Mouse (Mus musculus) CH12.LX (cell line): ENCODE measurements around the gene Spats2. TPM values are rescaled to one million over a fixed set of nuclear protein-coding genes. Genes with fewer than 3 reads are reported as not detected.

Experiments
- DNase-seq: peaks from one replicate; pipeline ENCODE4 v3.0.0-alpha.2; 2013; ENCODE audit errors: extremely low read depth
- H3K27ac ChIP-seq: 2 replicates; pipeline ENCODE4 v1.5.1; 2012; ENCODE audit warnings: low read depth, mild to moderate bottlenecking, control low read depth, moderate library complexity; ENCODE audit not compliant: insufficient read depth
- H3K27me3 ChIP-seq: replicated peaks from 2 replicates; pipeline ENCODE3; 2012; ENCODE audit warnings: inconsistent platforms
- H3K36me3 ChIP-seq, 2 experiments: replicated peaks in 1 of 2; 2 replicates each; pipeline versions ENCODE3 to v1.6.1; 2012; ENCODE audit warnings: inconsistent platforms in 1 of 2, low read length in 1 of 2, mild to moderate bottlenecking in 1 of 2, mixed read lengths in 1 of 2, moderate library complexity in 1 of 2; ENCODE audit not compliant: control insufficient read depth in 1 of 2, insufficient read depth in 1 of 2
- H3K4me1 ChIP-seq, 2 experiments: 2 replicates each; pipeline ENCODE4 v1.6.1; 2012; ENCODE audit warnings: inconsistent platforms in 1 of 2, moderate library complexity in 1 of 2; ENCODE audit not compliant: insufficient read depth in 2 of 2, control insufficient read depth in 1 of 2
- H3K4me2 ChIP-seq: 2 replicates; pipeline ENCODE4 v1.6.1; 2012; ENCODE audit warnings: low read depth, mild to moderate bottlenecking, control low read depth; ENCODE audit not compliant: poor library complexity, insufficient read depth, severe bottlenecking
- H3K4me3 ChIP-seq, 3 experiments: fragments of 150-350 bp in 1 of 3; sonication (generic) in 1 of 3; replicated peaks in 1 of 3; 2 replicates each; pipeline versions ENCODE3 to v1.5.1; 2011 to 2012; ENCODE audit warnings: low read depth in 2 of 3, low read length in 2 of 3, mild to moderate bottlenecking in 2 of 3, moderate library complexity in 2 of 3, control low read depth in 1 of 3, improper control_type of control experiment in 1 of 3, inconsistent platforms in 1 of 3, mixed read lengths in 1 of 3; ENCODE audit not compliant: poor library complexity in 1 of 3
- H3K79me2 ChIP-seq: replicated peaks from 2 replicates; pipeline ENCODE4 v1.6.1; 2012; ENCODE audit warnings: mild to moderate bottlenecking, moderate library complexity; ENCODE audit not compliant: control insufficient read depth, poor library complexity, insufficient read depth, severe bottlenecking; ENCODE audit errors: extremely low read depth
- H3K9ac ChIP-seq: 2 replicates; pipeline ENCODE4 v1.6.1; 2012; ENCODE audit warnings: low read depth, mild to moderate bottlenecking, control low read depth, moderate library complexity; ENCODE audit not compliant: insufficient read depth
- H3K9me3 ChIP-seq: replicated peaks from 2 replicates; pipeline ENCODE3; 2012; ENCODE audit warnings: low read length, inconsistent platforms, mixed read lengths
- BHLHE40 ChIP-seq: IDR thresholded peaks from 2 replicates; pipeline ENCODE4 v1.6.1; 2011; ENCODE audit warnings: mild to moderate bottlenecking, low read depth, low read length, improper control_type of control experiment
- CHD2 ChIP-seq: IDR thresholded peaks from 2 replicates; pipeline ENCODE4 v1.6.1; 2011; ENCODE audit warnings: low read length, improper control_type of control experiment
- CTCF ChIP-seq, 2 experiments: IDR thresholded peaks in 1 of 2; conservative IDR thresholded peaks in 1 of 2; 2 replicates each; pipeline ENCODE4 v1.5.1; 2011 to 2012; ENCODE audit warnings: low read depth in 2 of 2, low read length in 2 of 2, improper control_type of control experiment in 1 of 2, inconsistent platforms in 1 of 2, mild to moderate bottlenecking in 1 of 2, moderate library complexity in 1 of 2
- E2F4 ChIP-seq: IDR thresholded peaks from 2 replicates; pipeline ENCODE4 v1.6.1; 2011; ENCODE audit warnings: low read depth, low read length, improper control_type of control experiment; ENCODE audit not compliant: insufficient replicate concordance
- ETS1 ChIP-seq: conservative IDR thresholded peaks from 2 replicates; pipeline ENCODE4 v1.6.1; 2012; ENCODE audit warnings: low read depth, mild to moderate bottlenecking, inconsistent platforms, low read length, improper control_type of control experiment, moderate library complexity
- HCFC1 ChIP-seq: IDR thresholded peaks from 2 replicates; pipeline ENCODE4 v1.6.1; 2012; ENCODE audit warnings: low read depth, mild to moderate bottlenecking, inconsistent platforms, low read length, improper control_type of control experiment
- JUN ChIP-seq: IDR thresholded peaks from 2 replicates; pipeline ENCODE4 v1.6.1; 2011; ENCODE audit warnings: low read depth, mild to moderate bottlenecking, low read length, improper control_type of control experiment, moderate library complexity; ENCODE audit not compliant: insufficient read depth
- MAZ ChIP-seq: IDR thresholded peaks from 2 replicates; pipeline ENCODE4 v1.6.1; 2012; ENCODE audit warnings: low read depth, mild to moderate bottlenecking, inconsistent platforms, low read length, improper control_type of control experiment, moderate library complexity
- MEF2A ChIP-seq: IDR thresholded peaks from 2 replicates; pipeline ENCODE4 v1.6.1; 2014; ENCODE audit warnings: low read depth, mild to moderate bottlenecking, inconsistent platforms, low read length, improper control_type of control experiment, borderline replicate concordance
- MYC ChIP-seq: IDR thresholded peaks from 2 replicates; pipeline ENCODE4 v1.6.1; 2011; ENCODE audit warnings: low read depth, mild to moderate bottlenecking, improper control_type of control experiment, low read length
- NRF1 ChIP-seq: IDR thresholded peaks from 2 replicates; pipeline ENCODE4 v1.6.1; 2014; ENCODE audit warnings: low read depth, mild to moderate bottlenecking, inconsistent platforms, low read length, improper control_type of control experiment, moderate library complexity
- POLR2A ChIP-seq: IDR thresholded peaks from 2 replicates; pipeline ENCODE4 v1.6.1; 2011; ENCODE audit warnings: low read depth, mild to moderate bottlenecking, improper control_type of control experiment, low read length
- POLR2AphosphoS2 ChIP-seq: IDR thresholded peaks from 2 replicates; pipeline ENCODE4 v1.6.1; 2011; ENCODE audit warnings: low read depth, low read length, improper control_type of control experiment
- RAD21 ChIP-seq: IDR thresholded peaks from 2 replicates; pipeline ENCODE4 v1.6.1; 2011; ENCODE audit warnings: low read depth, mild to moderate bottlenecking, low read length, improper control_type of control experiment, moderate library complexity
- SMC3 ChIP-seq: IDR thresholded peaks from 2 replicates; pipeline ENCODE4 v1.6.1; 2011; ENCODE audit warnings: low read depth, low read length, improper control_type of control experiment
- TCF12 ChIP-seq: IDR thresholded peaks from 2 replicates; pipeline ENCODE4 v1.6.1; 2014; ENCODE audit warnings: low read depth, mild to moderate bottlenecking, inconsistent platforms, low read length, improper control_type of control experiment
- UBTF ChIP-seq: IDR thresholded peaks from 2 replicates; pipeline ENCODE4 v1.6.1; 2012; ENCODE audit warnings: low read depth, mild to moderate bottlenecking, inconsistent platforms, low read length, improper control_type of control experiment, moderate library complexity
- USF1 ChIP-seq: IDR thresholded peaks from 2 replicates; pipeline ENCODE4 v1.6.1; 2014; ENCODE audit warnings: low read depth, mild to moderate bottlenecking, inconsistent platforms, low read length, improper control_type of control experiment
- USF2 ChIP-seq: conservative IDR thresholded peaks from 2 replicates; pipeline ENCODE4 v1.6.1; 2011; ENCODE audit warnings: low read depth, low read length, improper control_type of control experiment
- ZC3H11A ChIP-seq: IDR thresholded peaks from 2 replicates; pipeline ENCODE4 v1.6.1; 2012; ENCODE audit warnings: low read depth, mild to moderate bottlenecking, inconsistent platforms, low read length, improper control_type of control experiment
- ZMIZ1 ChIP-seq: IDR thresholded peaks from 2 replicates; pipeline ENCODE4 v1.6.1; 2012; ENCODE audit warnings: low read depth, mild to moderate bottlenecking, inconsistent platforms, low read length, improper control_type of control experiment
- dilution Hi-C: fragments of 300-500 bp; cut with MboI; formaldehyde crosslinking; loops from 2 replicates; pipeline ENCODE4 v1.14.3; 2020; ENCODE audit warnings: low sequenced_read_pairs; ENCODE audit not compliant: extremely low pct_unique_long_range_greater_than_20kb, extremely low pct_ligation_motif_present
- in situ Hi-C: fragments of 300-500 bp; cut with MboI; formaldehyde crosslinking; loops from 3 replicates; pipeline ENCODE4 v1.14.3; 2019; ENCODE audit warnings: low sequenced_read_pairs, low pct_ligation_motif_present, low pct_unique_long_range_greater_than_20kb, mixed read lengths
- polyA plus RNA-seq: library from polyadenylated mRNA; unstranded; fragments of >175 nt; gene quantifications from 2 replicates; pipeline ENCODE4 v1.2.1, GENCODE M21; 2012; ENCODE audit warnings: low read depth; ENCODE audit not compliant: insufficient read length
- total RNA-seq, 2 experiments: library from RNA; depleted of rRNA; stranded (reverse); fragments of 300-350 nt in 1 of 2; fragments of >200 nt in 1 of 2; gene quantifications; 2 replicates each; pipeline ENCODE4 v1.2.3; 2012 to 2014

Gene Spats2
- total and polyA plus RNA-seq, 3 experiments, result 26.5 to 81.0 (median 68.3) TPM

GRCm38 (mm10) chr15:99150516-99150915, 24.8 kb downstream of the Spats2 start:
- no peak overlapping the region for H3K9ac ChIP-seq
- no peak overlapping the region for H3K4me2 ChIP-seq
- dilution Hi-C loops, result no loop called here
- in situ Hi-C loops, result no loop called here
- H3K9me3 ChIP-seq, result peaks cover 17% of the 10 kb centered on the region
- peaks cover 32 to 84% of the 10 kb centered on the region in 2 experiments for H3K36me3 ChIP-seq
- H3K27ac ChIP-seq, result no peak overlapping the region
- H3K27me3 ChIP-seq, result no peaks in the 10 kb centered on the region
- TF ChIP-seq CTCF (conservative IDR thresholded peaks at IDR 0.05 in 1 of 2, IDR thresholded peaks at IDR 0.05 in 1 of 2; ENCODE audit: low read depth in 2 of 2, low read length in 2 of 2) (no peak), TCF12 (no peak), ZMIZ1 (no peak), UBTF (no peak), CHD2 (no peak), NRF1 (no peak), MAZ (no peak)
- no peaks in the 10 kb centered on the region; the same call in 1 of the 2 replicates for H3K79me2 ChIP-seq
- DNase-seq, result no peak
- H3K4me3 ChIP-seq, result no peak overlapping the region
- no peaks in the 10 kb centered on the region for H3K4me1 ChIP-seq

- DNase-seq, result no peak
- no peak overlapping the region for H3K4me3 ChIP-seq
- H3K4me2 ChIP-seq, result no peak overlapping the region
- peaks cover 26 to 76% of the 10 kb centered on the region in 2 experiments for H3K36me3 ChIP-seq
- no peaks in the 10 kb centered on the region for H3K4me1 ChIP-seq
- dilution Hi-C loops (no loop called here), in situ Hi-C loops (no loop called here)
- H3K9ac ChIP-seq, result no peak overlapping the region
- H3K79me2 ChIP-seq, result no peaks in the 10 kb centered on the region; the same call in 1 of the 2 replicates
- TF ChIP-seq NRF1 (no peak), MEF2A (no peak), JUN (no peak), RAD21 (no peak), TCF12 (no peak), HCFC1 (no peak), CHD2 (no peak), POLR2A (no peak), USF2 (no peak), E2F4 (no peak), MAZ (no peak), USF1 (no peak), SMC3 (no peak), MYC (no peak), ZC3H11A (no peak), ETS1 (no peak), BHLHE40 (no peak), POLR2AphosphoS2 (no peak)
- TF ChIP-seq, all 38 proteins: peak for 0
- H3K27ac ChIP-seq, result no peak overlapping the region
- no peaks in the 10 kb centered on the region for H3K27me3 ChIP-seq
- H3K9me3 ChIP-seq, result peaks cover 17% of the 10 kb centered on the region
These were observed 25.6 kb downstream of the Spats2 start for GRCm38 (mm10) chr15:99151324-99151723.
